Mouse (Mus musculus): ENCODE results near the gene Ccnj.

Ccnj gene

DNA sequence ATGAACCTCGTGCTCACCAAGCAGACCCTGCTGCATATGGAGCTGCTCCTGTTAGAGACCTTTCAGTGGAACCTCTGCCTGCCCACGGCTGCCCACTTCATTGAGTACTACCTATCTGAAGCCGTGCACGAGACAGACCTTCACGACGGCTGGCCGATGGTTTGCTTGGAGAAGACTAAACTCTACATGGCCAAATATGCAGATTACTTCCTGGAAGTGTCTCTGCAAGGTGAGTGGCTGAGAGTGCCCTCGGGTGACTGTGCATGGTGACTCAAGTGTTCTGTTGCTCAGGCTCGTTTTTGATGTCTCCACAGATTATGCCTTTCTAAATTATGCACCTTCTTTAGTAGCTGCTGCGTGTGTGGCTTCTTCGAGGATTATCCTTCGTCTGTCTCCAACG, 13.7 kb downstream of the Ccnj start:
- DNase-seq: no peak

DNA sequence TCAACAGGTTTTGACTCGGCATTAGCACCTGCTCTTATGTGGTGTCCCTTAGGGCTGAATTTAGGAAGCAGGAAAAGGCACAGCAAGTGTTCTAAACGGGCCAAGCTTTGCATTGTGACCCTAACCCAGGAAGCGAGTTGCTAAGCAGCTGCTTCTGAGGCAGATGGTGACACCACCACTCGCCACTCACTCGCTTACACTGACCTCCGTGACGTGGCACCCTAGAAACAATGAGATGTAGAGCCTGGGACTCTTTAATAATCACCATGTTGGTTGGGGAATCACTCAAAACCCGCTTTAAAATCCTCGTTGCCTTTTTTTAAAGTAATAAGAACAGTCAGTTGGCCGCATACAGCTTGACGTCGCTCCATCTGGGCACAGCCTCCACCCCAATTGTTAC, 18.3 kb downstream of the Ccnj start:
- no peak for DNase-seq

DNA sequence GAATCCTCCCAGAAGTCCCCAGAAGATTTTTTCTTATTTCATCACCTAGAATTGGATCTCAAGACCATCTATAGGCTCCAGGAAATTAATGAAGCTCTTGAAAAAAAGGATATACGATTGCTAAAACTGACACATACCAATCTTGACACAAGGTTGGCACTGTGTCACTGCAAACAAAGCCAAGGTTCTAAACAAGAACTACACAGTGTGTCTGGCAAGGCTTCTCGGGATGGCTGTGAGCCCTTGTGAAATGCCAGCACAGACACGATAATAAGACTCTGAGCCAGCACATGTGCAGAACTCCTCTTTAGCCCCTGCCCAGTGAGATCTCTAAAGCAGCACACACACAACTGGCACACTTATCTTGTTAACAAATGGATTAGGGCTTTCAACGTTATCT, 28.5 kb downstream of the Ccnj start:
- peak; percentile 47 for DNase-seq

DNA sequence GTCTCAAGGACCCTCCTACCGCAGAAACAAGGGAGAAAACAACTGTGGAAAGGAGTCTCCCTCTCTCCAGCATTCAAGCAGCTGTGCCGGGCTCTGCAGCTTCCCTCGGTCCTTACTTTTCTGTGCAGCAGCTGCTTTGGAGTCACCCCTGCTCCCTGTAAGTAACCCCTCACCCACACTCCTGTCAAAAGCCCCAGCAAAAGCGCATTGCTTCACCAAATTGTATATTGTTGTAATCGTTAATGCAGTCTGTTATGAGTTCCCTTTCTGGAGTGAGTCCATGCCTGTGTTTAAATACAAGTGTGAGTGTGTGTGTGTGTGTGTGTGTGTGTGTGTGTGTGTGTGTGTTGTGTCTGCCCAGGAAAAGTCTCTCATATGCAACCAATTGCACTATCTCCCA, 37.2 kb downstream of the Ccnj start:
- no peak for DNase-seq

DNA sequence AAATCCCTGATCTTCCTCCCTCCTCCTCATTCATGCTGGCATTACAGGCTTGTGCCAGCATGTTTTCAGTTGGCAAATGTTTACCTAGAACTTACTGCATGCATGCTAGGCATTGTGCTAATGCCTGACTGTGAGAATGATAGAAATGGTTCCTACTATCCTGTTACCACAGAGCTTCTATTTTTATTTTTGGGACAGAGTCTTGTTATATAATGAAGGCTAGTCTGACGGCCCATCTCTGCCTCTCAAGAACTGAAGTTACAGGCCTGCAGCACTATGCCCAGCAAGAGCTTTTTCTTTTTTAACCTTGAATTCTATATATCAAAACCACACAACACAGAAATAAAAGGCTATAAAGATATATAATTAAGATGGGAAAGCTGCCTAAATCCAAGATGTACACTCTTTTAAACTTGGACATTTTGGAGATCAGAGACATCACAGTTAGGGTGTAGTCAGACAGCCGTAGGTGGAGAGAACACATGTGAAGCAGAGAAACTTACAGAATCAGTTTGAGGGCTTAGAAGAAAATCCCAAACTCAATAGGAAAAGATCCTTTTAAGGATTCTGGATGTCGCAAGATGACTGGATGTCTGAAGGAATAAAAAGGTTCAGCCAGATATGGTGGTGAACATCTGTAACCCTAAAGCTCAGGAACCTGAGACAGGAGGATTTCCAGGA, 38.5 kb downstream of the Ccnj start:
- DNase-seq: no peak

DNA sequence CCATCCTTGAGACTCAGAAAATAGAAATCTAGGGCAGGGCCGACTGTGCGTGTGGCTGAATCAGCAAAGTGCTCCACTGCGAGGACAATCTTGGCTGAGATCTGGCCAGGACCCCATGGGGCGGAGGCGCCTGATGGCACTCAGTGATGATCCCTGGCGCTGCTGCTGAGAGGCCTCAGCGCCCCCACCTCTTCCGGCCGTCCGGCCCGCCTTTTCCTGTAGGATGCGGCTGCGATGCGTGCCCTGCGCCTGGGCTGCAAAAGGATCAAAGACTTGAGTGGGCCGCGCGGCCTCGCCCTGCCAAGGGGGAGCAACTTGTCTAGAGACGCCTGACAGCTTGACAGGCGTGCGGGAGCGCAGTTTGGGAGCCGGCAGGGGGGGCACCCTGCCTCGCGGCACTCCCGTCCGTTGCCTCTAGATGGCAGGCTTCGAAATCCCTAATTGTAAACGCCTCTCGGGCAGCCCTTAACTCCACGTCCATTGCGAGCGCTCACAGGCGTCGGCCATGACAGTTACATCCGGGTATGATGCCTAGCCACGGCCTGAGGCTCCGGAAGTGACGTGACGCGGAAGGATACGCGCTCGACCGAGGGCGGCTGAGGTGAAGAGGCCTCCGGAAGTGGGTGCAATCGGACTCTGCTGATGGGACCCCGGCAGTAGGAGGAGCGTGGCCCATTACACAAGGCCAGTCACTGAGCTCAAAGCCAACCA, 42.0 kb downstream of the Ccnj start:
- peak; percentile 91 for DNase-seq

DNA sequence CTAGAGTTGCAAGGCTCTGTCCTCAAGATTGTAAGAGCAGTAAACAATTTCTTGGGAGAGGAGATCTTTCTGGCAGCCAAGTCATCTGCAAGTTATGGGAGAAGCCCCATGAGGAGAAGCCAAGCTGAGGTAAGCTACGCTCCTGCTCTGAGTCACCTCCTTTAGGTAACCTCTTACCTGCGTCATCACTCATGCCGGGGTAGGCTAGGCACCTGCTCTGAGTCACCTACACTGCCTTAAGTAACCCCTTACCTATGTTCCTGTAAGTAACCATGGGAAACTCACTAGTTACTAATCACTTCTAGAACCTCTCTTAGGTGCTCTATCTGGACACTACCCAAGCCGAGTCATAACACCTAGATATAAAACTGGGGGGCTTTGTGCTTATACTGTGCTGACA, 50.6 kb downstream of the Ccnj start:
- no peak for DNase-seq

DNA sequence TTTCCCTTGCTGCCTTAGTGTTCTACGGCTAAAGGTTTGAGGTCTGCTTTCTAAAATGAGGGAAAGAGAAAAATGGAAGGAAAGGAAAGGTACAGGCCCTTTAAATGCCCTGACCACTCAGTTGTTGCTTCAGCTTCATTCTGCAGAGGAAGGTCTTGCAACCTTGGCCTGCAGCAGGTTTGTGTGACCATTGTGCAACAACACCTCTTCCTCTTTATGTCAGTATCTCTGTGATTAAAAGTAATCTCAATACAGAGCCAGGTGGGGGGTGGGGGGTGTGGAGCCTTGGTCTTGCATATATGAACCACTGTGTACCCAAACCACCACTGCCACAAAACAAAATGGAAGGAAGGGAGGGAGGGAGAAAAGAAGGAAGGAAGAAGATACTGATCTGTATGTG, 57.8 kb downstream of the Ccnj start:
- no peak for DNase-seq

DNA sequence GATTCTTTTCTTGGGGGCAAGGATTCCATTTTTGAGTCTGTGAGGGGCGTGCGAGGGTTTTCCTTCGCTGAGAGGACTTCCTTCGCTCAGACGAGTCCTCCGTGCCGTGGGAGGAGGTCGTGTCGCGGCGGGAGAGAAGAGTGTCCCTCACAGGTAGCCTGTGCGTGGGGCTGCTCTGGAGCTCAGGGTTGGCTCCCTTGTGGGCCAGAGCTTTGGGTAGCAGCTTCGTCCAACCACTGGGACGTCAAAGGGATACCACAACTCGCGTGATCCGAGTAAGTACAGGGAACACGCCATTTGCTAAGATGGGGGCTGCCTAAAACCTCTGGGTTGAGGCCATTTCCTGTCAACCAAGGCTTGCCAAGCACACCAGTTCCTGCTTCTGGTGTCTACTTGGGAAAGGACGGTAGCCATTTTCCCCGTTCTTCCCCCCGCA, 63.0 kb downstream of the Ccnj start:
- DNase-seq: no peak

DNA sequence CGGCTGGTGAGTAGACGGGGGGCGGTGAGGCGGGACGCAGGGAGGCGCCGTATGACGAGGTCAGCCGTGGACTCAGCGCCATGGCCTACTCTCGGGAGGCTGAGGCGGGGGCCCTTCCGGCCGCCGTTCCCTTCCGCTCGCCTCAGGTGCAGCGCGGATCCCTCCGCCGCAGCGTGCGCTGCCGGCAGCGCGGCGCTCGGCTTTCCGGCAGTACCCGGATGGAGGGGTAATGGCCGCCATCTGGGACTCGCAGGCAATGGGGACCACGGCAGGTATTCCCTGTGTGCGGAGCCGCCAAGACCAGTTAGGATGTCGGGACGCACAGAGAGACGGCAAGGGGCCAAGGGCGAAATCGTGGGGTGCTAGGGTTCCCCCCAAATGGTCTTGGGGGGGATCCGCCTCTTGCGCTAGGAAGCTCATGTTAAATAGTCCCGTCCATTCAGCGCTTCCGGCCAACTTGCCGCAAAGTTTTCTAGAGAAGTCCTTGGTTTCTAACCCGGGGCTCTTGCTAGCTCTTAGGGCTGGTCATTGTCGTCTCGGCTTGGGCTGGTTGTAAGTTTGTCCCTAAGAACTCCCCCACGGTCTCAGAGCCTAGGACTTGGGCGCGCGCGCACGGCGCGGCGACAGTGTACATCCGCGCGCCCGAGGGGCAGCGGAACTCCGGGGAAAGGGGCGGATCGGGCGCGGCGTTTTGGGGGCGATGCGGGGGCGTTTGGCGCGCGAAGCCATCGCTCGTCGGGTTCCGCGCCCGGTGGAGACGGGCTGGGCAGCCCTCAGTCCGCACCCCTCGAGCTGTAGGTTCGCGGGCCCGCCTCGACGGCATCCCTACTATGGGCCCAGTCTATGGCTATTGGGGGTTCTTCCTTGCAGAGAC, 63.7 kb downstream of the Ccnj start, which contains the start of gene Zfp518a:
Zfp518a (plus strand) TSS at position 187 of the 874 bp plus-strand sequence.
- DNase-seq: peak; percentile 88

DNA sequence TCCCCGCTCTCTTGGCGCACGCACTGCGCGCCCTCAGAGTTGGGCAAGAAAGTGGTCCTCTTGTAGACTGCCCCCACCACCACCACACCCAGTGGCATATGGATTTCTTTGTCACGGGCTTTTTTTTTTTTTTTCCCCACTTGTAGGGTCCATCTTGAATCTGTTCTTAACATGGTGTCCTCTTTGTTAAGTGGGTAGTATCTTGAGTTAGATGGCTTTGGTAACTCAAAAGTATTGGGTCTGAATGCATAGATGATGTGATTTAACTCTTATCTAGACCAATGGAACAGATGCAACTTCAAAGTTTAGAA, 64.3 kb downstream of the Ccnj start:
- DNase-seq: no peak

Measured in lung, postnatal 14 days (tissue).